Mouse (Mus musculus) spleen, postnatal 10 days (tissue): ENCODE data around the gene Nt5dc1.

Experiments
- DNase-seq, 2 experiments: peaks; one replicate each; pipeline ENCODE4 v3.0.0; 2021 to 2022; ENCODE audit warnings: low spot score in 2 of 2

The Nt5dc1 gene

GRCm38 (mm10) chr10:34238536-34238935, 179.8 kb downstream of the Nt5dc1 start:
- DNase-seq, result no peak
